Mouse (Mus musculus) layer of hippocampus, postnatal 25 days (tissue): ENCODE measurements around the gene Ehmt1. TPM values are rescaled to one million over a fixed set of nuclear protein-coding genes. Genes with fewer than 3 reads are reported as not detected.
A peak's percentile ranks its signal among the peaks of the same experiment; 100 is the strongest.
"Not testable (repeated sequence)": the region's sequence is repeated elsewhere in the genome, so short reads cannot be mapped to it uniquely, and the experiment has no call there.

ENCODE experiments used
- DNase-seq, 2 experiments: peaks; one replicate each; pipeline ENCODE4 v3.0.0; 2022; ENCODE audit warnings: mixed read lengths in 2 of 2, low spot score in 1 of 2; ENCODE audit errors: extremely low spot score in 1 of 2
- total RNA-seq, 2 experiments: library from RNA; stranded (reverse); gene quantifications; 2 replicates each; pipeline ENCODE4 v1.2.3; 2021

The Ehmt1 gene
- 10 to 100 TPM; 61.4 to 71.0 TPM for total RNA-seq

GRCm38 (mm10) chr2:24918930-24919838 lies at the start of gene Ehmt1:
Gene Ehmt1 (minus strand): TSS chr2:24919614.
- peak; percentile 83 to 89 for DNase-seq

DNA sequence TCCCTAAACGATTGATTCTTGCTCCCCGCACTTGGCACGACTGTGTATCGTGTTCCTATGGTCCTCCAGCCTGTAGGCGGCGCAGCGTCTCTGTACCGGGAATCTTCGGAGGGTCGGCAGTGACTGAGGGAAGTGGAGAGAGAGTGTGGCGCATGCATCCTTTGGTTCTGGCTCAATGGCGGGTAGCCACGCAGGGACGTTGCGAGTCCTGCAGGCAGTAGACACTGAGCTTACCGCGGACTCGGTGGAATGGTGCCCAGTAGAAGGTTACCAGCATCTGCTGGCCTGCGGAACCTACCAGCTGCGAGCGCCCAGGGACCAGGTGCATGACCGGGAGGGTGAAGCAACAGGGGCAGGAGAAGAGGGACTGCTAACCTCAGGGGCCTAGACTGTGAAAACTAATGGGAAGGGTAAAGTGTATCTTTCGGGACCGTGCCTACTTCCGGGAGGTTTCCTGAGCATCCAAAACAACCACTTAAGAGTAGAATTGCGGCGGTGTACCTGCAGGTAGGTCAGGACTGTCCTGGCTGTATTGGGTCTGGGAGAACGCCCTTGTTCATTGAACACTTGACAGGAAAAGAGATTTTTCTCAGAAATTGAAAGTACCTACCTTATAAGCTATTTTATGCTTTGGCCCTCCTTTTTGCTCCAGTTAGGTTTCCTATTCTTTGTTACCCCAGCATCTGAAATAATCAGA lies 43.0 kb upstream of the Ehmt1 start, which contains the start of gene Dph7:
Gene Dph7 (plus strand): TSS at position 97 of the 697 bp plus-strand sequence.
- peak; percentile 81 to 93 for DNase-seq

GRCm38 (mm10) chr2:24960910-24961309 lies 41.5 kb upstream of the Ehmt1 start:
- peak in 1 of 2 experiments; percentile 22 for DNase-seq

GRCm38 (mm10) chr2:24952537-24953055 lies 33.2 kb upstream of the Ehmt1 start:
- no peak for DNase-seq

DNA sequence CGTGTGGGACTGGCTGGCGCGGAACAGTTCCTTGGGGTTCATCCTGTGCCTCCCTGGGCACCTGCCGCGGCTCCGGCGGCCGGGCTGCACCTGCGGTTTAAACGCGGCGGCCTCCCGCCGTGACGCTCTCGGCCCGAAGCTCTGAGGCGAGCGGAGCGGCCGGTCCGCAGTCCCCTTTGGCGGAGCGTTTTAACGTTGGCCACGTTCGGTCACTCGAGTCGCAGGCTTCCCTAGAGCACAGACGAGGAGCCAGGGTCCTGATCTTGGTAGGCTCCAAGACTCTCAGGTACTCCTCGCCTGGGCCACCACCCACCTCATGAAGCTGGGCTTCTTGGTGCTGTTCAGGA lies 30.7 kb upstream of the Ehmt1 start:
- DNase-seq = no peak

- DNase-seq = peak; percentile 98 to 99
Measured at GRCm38 (mm10) chr2:24949421-24950188, 30.2 kb upstream of the Ehmt1 start, which contains the start of gene Zmynd19. Gene Zmynd19 (plus strand): TSS chr2:24949792.

DNA sequence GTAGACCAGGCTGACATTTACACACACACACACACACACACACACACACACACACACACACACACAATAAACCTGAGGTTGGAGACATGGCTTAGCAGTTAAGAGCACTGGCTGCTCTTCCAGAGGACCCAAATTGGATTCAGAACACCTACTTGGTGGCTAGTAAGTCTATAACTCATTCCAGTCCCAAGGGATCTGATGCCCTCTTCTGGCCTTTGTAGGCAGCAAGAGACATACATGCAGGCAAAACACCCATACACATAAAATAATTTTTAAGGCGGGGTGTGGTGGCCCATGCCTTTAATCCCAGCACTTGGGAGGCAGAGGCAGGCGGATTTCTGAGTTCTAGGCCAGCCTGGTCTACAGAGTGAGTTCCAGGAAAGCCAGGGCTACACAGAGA lies 24.9 kb upstream of the Ehmt1 start:
- not testable (repeated sequence) for DNase-seq

DNA sequence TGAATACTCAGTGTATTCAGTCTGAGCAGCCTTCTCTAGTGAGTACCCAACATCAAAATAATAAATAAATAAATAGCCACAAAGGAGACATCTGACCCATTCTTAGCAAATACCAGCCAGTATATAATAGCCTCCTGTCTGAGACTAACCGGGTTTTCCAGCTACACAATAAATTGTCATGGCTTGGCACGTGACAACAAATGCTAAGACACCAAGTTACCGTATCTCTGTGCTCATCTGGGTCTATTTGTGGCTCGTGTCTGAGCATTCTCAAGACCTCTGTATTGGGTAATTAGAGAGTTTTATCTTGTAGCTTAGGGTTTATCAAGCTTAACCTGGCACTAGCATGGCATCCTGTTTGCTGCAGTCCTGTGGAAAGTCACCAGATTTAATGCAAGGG lies 22.7 kb upstream of the Ehmt1 start:
- DNase-seq = no peak

DNA sequence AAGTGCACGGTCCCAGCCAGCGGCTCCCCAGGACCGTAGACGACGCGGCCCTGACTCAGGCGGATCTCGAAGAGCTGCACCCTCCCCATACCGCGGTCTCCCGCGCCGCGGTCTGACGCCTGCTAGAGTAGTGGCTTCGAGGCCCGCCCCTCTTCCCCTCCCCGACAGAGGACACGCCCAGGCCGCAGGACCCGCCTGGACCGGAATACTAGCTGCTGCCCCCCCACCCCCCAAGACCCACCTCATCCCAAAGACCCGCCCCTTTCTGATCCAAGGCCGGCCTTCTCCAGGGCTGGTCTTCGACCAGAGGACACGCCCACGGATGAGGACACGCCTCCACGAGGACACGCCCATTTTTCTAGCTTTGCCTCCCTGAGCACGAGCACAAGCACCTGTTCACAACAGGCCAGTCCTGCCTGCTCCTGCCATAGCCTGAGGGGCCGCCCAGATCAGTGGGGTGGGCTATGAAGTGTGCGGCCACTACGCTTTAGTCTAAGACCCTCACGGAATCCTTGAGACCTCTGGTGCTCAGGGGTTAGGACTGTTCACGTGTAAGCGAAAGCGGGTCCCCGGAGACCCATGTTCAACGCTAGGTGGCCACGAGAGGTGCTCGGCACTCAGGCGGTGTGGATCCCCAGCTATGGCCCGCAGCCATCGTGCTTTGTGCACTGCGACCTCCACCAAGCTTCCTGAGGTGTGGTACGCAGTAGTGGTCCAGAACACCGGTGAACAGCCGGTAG lies 15.8 kb upstream of the Ehmt1 start, which contains the start of gene Arrdc1:
Gene Arrdc1 (minus strand): TSS at position 196 of the 740 bp plus-strand sequence.
- DNase-seq = peak; percentile 47 to 56

GRCm38 (mm10) chr2:24934441-24934963 lies 15.1 kb upstream of the Ehmt1 start:
- DNase-seq = no peak

DNA sequence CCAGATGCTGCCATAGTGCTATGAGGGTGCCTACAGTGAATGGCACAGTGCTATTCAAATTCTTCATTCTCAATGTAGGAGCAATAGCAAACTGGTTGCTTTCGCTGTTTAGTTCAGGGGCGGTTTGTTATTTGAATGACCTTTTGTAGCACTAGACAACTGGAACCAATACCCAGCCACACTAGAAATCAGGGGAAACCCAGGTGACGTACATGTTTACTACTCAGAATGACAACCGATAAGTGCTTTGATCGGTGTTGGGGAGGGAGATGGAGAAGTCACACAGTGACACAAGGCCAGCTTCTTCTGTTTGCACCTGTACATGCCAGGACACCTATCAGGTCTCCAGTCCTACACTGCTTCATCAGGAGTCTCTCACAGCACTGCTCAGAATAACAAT lies 10.2 kb upstream of the Ehmt1 start:
- DNase-seq = no peak

DNA sequence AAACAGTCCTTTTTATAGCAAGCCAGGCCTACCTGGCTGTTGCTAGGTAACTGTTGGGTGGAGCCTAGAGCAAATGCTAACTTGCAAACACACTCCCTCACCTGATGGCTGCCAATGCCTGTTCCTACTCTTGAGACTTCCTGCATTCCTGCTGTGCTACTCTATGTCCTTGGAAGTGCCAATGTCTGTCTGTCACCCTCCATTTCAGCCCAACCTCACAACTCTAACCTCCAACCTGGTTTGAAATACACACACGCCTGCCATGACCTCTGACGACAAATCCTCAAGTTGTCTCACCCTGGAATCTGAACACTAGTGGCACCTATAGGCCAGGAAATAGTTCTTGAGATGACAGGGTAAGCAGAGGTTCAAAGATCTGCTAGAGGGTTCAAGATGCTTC lies 9.7 kb upstream of the Ehmt1 start:
- DNase-seq = no peak

GRCm38 (mm10) chr2:24927810-24928479 lies 8.5 kb upstream of the Ehmt1 start:
- DNase-seq = no peak

- DNase-seq = no peak
Measured at GRCm38 (mm10) chr2:24926965-24927358, 7.5 kb upstream of the Ehmt1 start.

GRCm38 (mm10) chr2:24926345-24926964 lies 7.0 kb upstream of the Ehmt1 start:
- DNase-seq = no peak

DNA sequence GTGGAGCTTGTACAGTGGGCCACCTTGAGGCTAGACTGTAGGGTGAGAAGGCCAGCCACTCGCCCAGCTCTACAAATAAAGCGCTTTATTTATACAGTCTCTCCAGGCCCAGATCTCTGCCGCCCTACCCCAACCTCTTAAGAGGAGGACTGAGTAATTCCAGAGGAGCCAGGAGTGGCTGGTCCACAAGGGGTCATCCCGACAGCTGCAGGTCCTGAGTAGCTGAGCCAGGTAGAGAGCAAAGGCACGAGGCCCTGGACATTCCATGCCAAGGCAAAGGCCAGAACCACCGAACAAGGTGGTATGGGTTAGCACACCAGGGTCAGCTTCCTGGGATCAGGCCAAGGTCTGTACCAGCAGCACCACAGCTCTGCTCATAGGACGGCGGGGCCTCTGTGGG lies 5.9 kb upstream of the Ehmt1 start:
- no peak for DNase-seq

DNA sequence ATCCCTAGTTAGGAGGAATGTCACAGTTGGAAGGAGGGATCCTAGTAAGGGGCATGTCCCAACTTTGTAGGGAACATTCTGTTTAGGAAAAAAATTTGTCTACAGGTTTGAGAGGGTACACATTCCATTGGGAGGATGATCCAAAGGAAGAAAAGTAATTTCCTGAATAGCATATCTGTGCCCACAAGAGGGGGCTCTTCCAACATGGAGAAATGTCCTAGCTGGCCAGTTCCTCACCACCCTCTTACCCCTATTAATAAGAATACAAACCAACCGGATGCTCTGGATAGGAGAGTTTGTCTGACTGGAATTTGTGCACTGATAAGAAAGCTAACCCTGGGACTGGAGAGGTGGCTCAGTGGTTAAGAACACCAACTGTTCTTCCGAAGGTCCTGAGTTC lies 4.1 kb upstream of the Ehmt1 start:
- no peak for DNase-seq

GRCm38 (mm10) chr2:24919839-24920175 lies 393 bp upstream of the Ehmt1 start:
- DNase-seq = no peak

DNA sequence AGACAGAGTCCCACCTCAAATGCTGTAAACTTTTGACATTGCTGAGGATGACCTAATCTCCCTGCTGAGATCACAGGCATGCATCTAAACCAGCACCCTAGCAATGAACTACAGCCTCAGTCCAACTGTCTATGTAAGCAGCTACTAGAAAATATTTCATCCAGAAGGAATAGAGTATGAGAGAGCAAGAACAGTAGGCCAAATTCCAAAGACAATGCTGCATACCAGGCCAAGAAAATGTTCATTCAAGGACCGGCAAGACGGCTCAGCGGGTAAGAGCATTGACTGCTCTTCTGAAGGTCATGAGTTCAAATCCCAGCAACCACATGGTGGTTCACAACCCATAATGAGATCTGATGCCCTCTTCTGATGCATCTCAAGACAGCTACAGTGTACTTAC lies 4.7 kb downstream of the Ehmt1 start:
- DNase-seq = no peak
